Mouse (Mus musculus) forebrain, embryonic 15.5 days (tissue): ENCODE data around the gene Slit3. TPM values are rescaled to one million over a fixed set of nuclear protein-coding genes. Genes with fewer than 3 reads are reported as not detected.
A peak's percentile ranks its signal among the peaks of the same experiment; 100 is the strongest.

Experiments
- ATAC-seq: fragments of 200-750 bp; cut with Nextera tagmentation; replicated peaks from 2 replicates; pipeline ENCODE4 v1.8.0; 2017; ENCODE audit warnings: mild to moderate bottlenecking, moderate TSS enrichment, moderate library complexity
- H3K27ac ChIP-seq: fragments of 300-500 bp; sonication (generic); replicated peaks from 2 replicates; pipeline ENCODE4 v1.5.1; 2015; ENCODE audit warnings: mild to moderate bottlenecking, inconsistent platforms
- H3K27me3 ChIP-seq: fragments of 300-500 bp; sonication (generic); 2 replicates; pipeline ENCODE4 v1.6.1; 2015; ENCODE audit warnings: inconsistent platforms
- H3K36me3 ChIP-seq: fragments of 300-500 bp; sonication (generic); 2 replicates; pipeline ENCODE4 v1.6.1; 2015; ENCODE audit warnings: mild to moderate bottlenecking, inconsistent platforms
- H3K4me1 ChIP-seq: fragments of 300-500 bp; sonication (generic); 2 replicates; pipeline ENCODE4 v1.6.1; 2015; ENCODE audit warnings: inconsistent platforms
- H3K4me2 ChIP-seq: fragments of 300-500 bp; sonication (generic); replicated peaks from 2 replicates; pipeline ENCODE4 v1.6.1; 2015; ENCODE audit warnings: mild to moderate bottlenecking, inconsistent platforms
- H3K4me3 ChIP-seq: fragments of 300-500 bp; sonication (generic); 2 replicates; pipeline ENCODE4 v1.5.1; 2015; ENCODE audit warnings: mild to moderate bottlenecking, inconsistent platforms
- H3K9ac ChIP-seq: fragments of 300-500 bp; sonication (generic); replicated peaks from 2 replicates; pipeline ENCODE4 v1.6.1; 2015; ENCODE audit warnings: mild to moderate bottlenecking, inconsistent platforms
- H3K9me3 ChIP-seq: fragments of 300-500 bp; sonication (generic); 2 replicates; pipeline ENCODE4 v1.6.1; 2016; ENCODE audit warnings: inconsistent platforms
- WGBS: fragments of 180-500 bp; shearing (Covaris S2); methylation state at CpG from one replicate; pipeline ENCODE4 v1.1.7; 2015; ENCODE audit warnings: mixed read lengths; 5-methylcytosine and 5-hydroxymethylcytosine counted together
- polyA plus RNA-seq: library from polyadenylated mRNA; unstranded; fragments of >200 nt; fragmentation: Nextera tagmentation; extraction: Ambion mirVana; gene quantifications from 2 replicates; pipeline ENCODE4 v1.2.1, GENCODE M21; 2015

The Slit3 gene
- polyA plus RNA-seq, 1 experiment from 2014 or later: 6.4 TPM

GRCm38 (mm10) chr11:35163396-35163795, 42.4 kb downstream of the Slit3 start:
- 96% methylated on average over 3 of the region's 3 CpGs for WGBS
- H3K4me2 ChIP-seq: no peak overlapping the region

GRCm38 (mm10) chr11:35167176-35167575, 46.2 kb downstream of the Slit3 start:
- H3K4me1 ChIP-seq: no peaks in the 10 kb centered on the region
- 86% methylated on average over 4 of the region's 8 CpGs for WGBS
- no peaks in the 10 kb centered on the region for H3K27me3 ChIP-seq
- H3K27ac ChIP-seq: no peak overlapping the region
- no peak overlapping the region for H3K9ac ChIP-seq
- no peak overlapping the region for H3K4me3 ChIP-seq
- ATAC-seq: no peak
- no peaks in the 10 kb centered on the region for H3K9me3 ChIP-seq
- no peaks in the 10 kb centered on the region for H3K36me3 ChIP-seq
- no peak overlapping the region for H3K4me2 ChIP-seq

More at GRCm38 (mm10) chr11:35163396-35163795, 42.4 kb downstream of the Slit3 start:
- no peak for ATAC-seq
- no peak overlapping the region for H3K27ac ChIP-seq
- H3K4me1 ChIP-seq: no peaks in the 10 kb centered on the region
- no peaks in the 10 kb centered on the region for H3K36me3 ChIP-seq
- H3K9ac ChIP-seq: no peak overlapping the region
- H3K9me3 ChIP-seq: no peaks in the 10 kb centered on the region
- H3K4me3 ChIP-seq: no peak overlapping the region
- H3K27me3 ChIP-seq: no peaks in the 10 kb centered on the region

GRCm38 (mm10) chr11:35171505-35171904, 50.5 kb downstream of the Slit3 start:
- Histone ChIP-seq H3K9me3 (no peaks in the 10 kb centered on the region), H3K9ac (no peak overlapping the region), H3K27me3 (no peaks in the 10 kb centered on the region), H3K4me1 (no peaks in the 10 kb centered on the region), H3K36me3 (no peaks in the 10 kb centered on the region), H3K27ac (no peak overlapping the region), H3K4me3 (no peak overlapping the region), H3K4me2 (no peak overlapping the region)
- 87% methylated on average over 6 of the region's 6 CpGs for WGBS
- no peak for ATAC-seq

GRCm38 (mm10) chr11:35177564-35177963, 56.5 kb downstream of the Slit3 start:
- no peak overlapping the region for H3K4me3 ChIP-seq
- H3K27ac ChIP-seq: no peak overlapping the region
- no peaks in the 10 kb centered on the region for H3K27me3 ChIP-seq
- H3K4me2 ChIP-seq: no peak overlapping the region
- no peaks in the 10 kb centered on the region for H3K9me3 ChIP-seq
- peaks cover 8% of the 10 kb centered on the region for H3K4me1 ChIP-seq
- H3K36me3 ChIP-seq: no peaks in the 10 kb centered on the region
- 88% methylated on average over 7 of the region's 7 CpGs for WGBS
- no peak for ATAC-seq
- no peak overlapping the region for H3K9ac ChIP-seq

- Histone ChIP-seq H3K36me3 (no peaks in the 10 kb centered on the region), H3K27me3 (no peaks in the 10 kb centered on the region), H3K9ac (no peak overlapping the region), H3K4me3 (no peak overlapping the region), H3K4me1 (peaks cover 8% of the 10 kb centered on the region), H3K4me2 (no peak overlapping the region), H3K9me3 (no peaks in the 10 kb centered on the region), H3K27ac (no peak overlapping the region)
- WGBS: 54% methylated on average over 24 of the region's 24 CpGs
- ATAC-seq: no peak
These were observed 57.3 kb downstream of the Slit3 start for GRCm38 (mm10) chr11:35178144-35178817.

- Histone ChIP-seq H3K36me3 (no peaks in the 10 kb centered on the region), H3K27me3 (no peaks in the 10 kb centered on the region), H3K9ac (no peak overlapping the region), H3K4me3 (no peak overlapping the region), H3K9me3 (no peaks in the 10 kb centered on the region), H3K27ac (no peak overlapping the region), H3K4me2 (no peak overlapping the region), H3K4me1 (peaks cover 8% of the 10 kb centered on the region)
- 27% methylated on average over 8 of the region's 8 CpGs for WGBS
- ATAC-seq: no peak; the same call in 1 of the 2 replicates
These were observed 58.3 kb downstream of the Slit3 start for GRCm38 (mm10) chr11:35179305-35179704.

- Histone ChIP-seq H3K4me3 (no peak overlapping the region), H3K4me2 (no peak overlapping the region), H3K9ac (no peak overlapping the region), H3K27me3 (no peaks in the 10 kb centered on the region), H3K9me3 (no peaks in the 10 kb centered on the region), H3K36me3 (no peaks in the 10 kb centered on the region), H3K27ac (no peak overlapping the region), H3K4me1 (peaks cover 8% of the 10 kb centered on the region)
- no peak for ATAC-seq
- 50% methylated on average over 5 of the region's 5 CpGs for WGBS
These were observed 61.9 kb downstream of the Slit3 start for GRCm38 (mm10) chr11:35182887-35183286.

GRCm38 (mm10) chr11:35194826-35195225, 73.8 kb downstream of the Slit3 start:
- Histone ChIP-seq H3K36me3 (no peaks in the 10 kb centered on the region), H3K27ac (no peak overlapping the region), H3K4me3 (no peak overlapping the region), H3K9ac (no peak overlapping the region), H3K9me3 (no peaks in the 10 kb centered on the region), H3K4me1 (0 out of 2 replicates have a peak, but pooled peaks cover 3% of the 10 kb centered on the region), H3K27me3 (no peaks in the 10 kb centered on the region), H3K4me2 (no peak overlapping the region)
- no peak for ATAC-seq
- 75% methylated on average over 6 of the region's 6 CpGs for WGBS

- Histone ChIP-seq H3K4me2 (no peak overlapping the region), H3K9me3 (no peaks in the 10 kb centered on the region), H3K4me3 (no peak overlapping the region), H3K9ac (no peak overlapping the region), H3K27me3 (no peaks in the 10 kb centered on the region), H3K4me1 (0 out of 2 replicates have a peak, but pooled peaks cover 4% of the 10 kb centered on the region), H3K27ac (no peak overlapping the region), H3K36me3 (no peaks in the 10 kb centered on the region)
- 76% methylated on average over 7 of the region's 7 CpGs for WGBS
- no peak for ATAC-seq
These were observed 75.8 kb downstream of the Slit3 start for GRCm38 (mm10) chr11:35196777-35197176.

- no peak for ATAC-seq
- Histone ChIP-seq H3K4me2 (no peak overlapping the region), H3K9ac (no peak overlapping the region), H3K27me3 (no peaks in the 10 kb centered on the region), H3K4me3 (no peak overlapping the region), H3K4me1 (peaks cover 23% of the 10 kb centered on the region), H3K36me3 (no peaks in the 10 kb centered on the region), H3K9me3 (no peaks in the 10 kb centered on the region), H3K27ac (no peak overlapping the region)
- 86% methylated on average over 6 of the region's 6 CpGs for WGBS
These were observed 77.6 kb downstream of the Slit3 start for GRCm38 (mm10) chr11:35198537-35199088.

- no peaks in the 10 kb centered on the region for H3K27me3 ChIP-seq
- 48% methylated on average over 5 of the region's 5 CpGs for WGBS
- H3K4me2 ChIP-seq: no peak overlapping the region
These were observed 81.3 kb downstream of the Slit3 start for GRCm38 (mm10) chr11:35202332-35202731.

GRCm38 (mm10) chr11:35203673-35204072, 82.6 kb downstream of the Slit3 start:
- 7% methylated on average over 10 of the region's 10 CpGs for WGBS
- Histone ChIP-seq H3K4me2 (no peak overlapping the region; the same call in 1 of the 2 replicates), H3K27me3 (no peaks in the 10 kb centered on the region), H3K9me3 (no peaks in the 10 kb centered on the region), H3K4me3 (no peak overlapping the region), H3K9ac (no peak overlapping the region), H3K36me3 (no peaks in the 10 kb centered on the region), H3K27ac (no peak overlapping the region), H3K4me1 (peaks cover 35% of the 10 kb centered on the region)
- peak; percentile 60; the same call in 1 of the 2 replicates for ATAC-seq

More at GRCm38 (mm10) chr11:35202332-35202731, 81.3 kb downstream of the Slit3 start:
- Histone ChIP-seq H3K27ac (no peak overlapping the region), H3K9me3 (no peaks in the 10 kb centered on the region), H3K36me3 (no peaks in the 10 kb centered on the region), H3K4me3 (no peak overlapping the region), H3K4me1 (peaks cover 35% of the 10 kb centered on the region), H3K9ac (no peak overlapping the region)
- ATAC-seq: no peak
